Mouse (Mus musculus) heart, postnatal 10 days (tissue): ENCODE data around the gene Gabarapl1. TPM values are rescaled to one million over a fixed set of nuclear protein-coding genes. Genes with fewer than 3 reads are reported as not detected.

ENCODE experiments used
- total RNA-seq, 2 experiments: library from RNA; stranded (reverse); gene quantifications; 2 replicates each; pipeline ENCODE4 v1.2.3; 2021

Gene Gabarapl1
- total RNA-seq, 2 experiments from 2014 or later, result 62.1 to 72.6 TPM

Other genes with a start within 250 kb of the Gabarapl1 start
- gene 4922502D21Rik, start 201.4 kb upstream of the Gabarapl1 start, total RNA-seq, result not detected
- under 1 TPM; 0.19 to 0.74 TPM for gene Clec12a, start 190.5 kb upstream of the Gabarapl1 start, total RNA-seq
- gene Clec12b, start 147.3 kb upstream of the Gabarapl1 start, total RNA-seq, result not detected
- gene Clec1b, start 135.9 kb upstream of the Gabarapl1 start, total RNA-seq, result 1 to 10 TPM in 1 of 2 experiments, under 1 TPM in 1; 0.97 to 1.4 TPM
- gene Clec9a, start 124.3 kb upstream of the Gabarapl1 start, total RNA-seq, result under 1 TPM; 0.19 to 0.47 TPM
- gene Clec1a, start 81.2 kb upstream of the Gabarapl1 start, total RNA-seq, result 10 to 100 TPM; 16.3 to 16.7 TPM
- under 1 TPM; 0.07 to 0.17 TPM for gene Olr1, start 26.0 kb upstream of the Gabarapl1 start, total RNA-seq
- not detected for gene Tmem52b, start 20.6 kb upstream of the Gabarapl1 start, total RNA-seq
- not detected for gene Klre1, start 44.7 kb downstream of the Gabarapl1 start, total RNA-seq
- gene Klrd1, start 58.6 kb downstream of the Gabarapl1 start, total RNA-seq, result not detected
- gene Klrk1, start 90.7 kb downstream of the Gabarapl1 start, total RNA-seq, result not detected
- gene Klrc3, start 110.2 kb downstream of the Gabarapl1 start, total RNA-seq, result not detected
- not detected for gene Klrc2, start 127.5 kb downstream of the Gabarapl1 start, total RNA-seq
- not detected for gene Klrc1, start 145.8 kb downstream of the Gabarapl1 start, total RNA-seq
- not detected for gene Klri1, start 184.0 kb downstream of the Gabarapl1 start, total RNA-seq
- not detected for gene Klri2, start 207.3 kb downstream of the Gabarapl1 start, total RNA-seq